Mouse (Mus musculus) testis, adult 2 months (tissue): Measurements from ENCODE around the gene Spns1. TPM values are rescaled to one million over a fixed set of nuclear protein-coding genes. Genes with fewer than 3 reads are reported as not detected.

Source experiments
- H3K27ac ChIP-seq: fragments of 200-500 bp; 2 replicates; pipeline ENCODE4 v1.5.1; 2012; ENCODE audit warnings: low read depth, low read length; ENCODE audit not compliant: control insufficient read depth, insufficient read depth
- H3K27me3 ChIP-seq: fragments of 200-500 bp; 2 replicates; pipeline ENCODE4 v1.6.1; 2012; ENCODE audit warnings: mild to moderate bottlenecking, low read length, moderate library complexity; ENCODE audit not compliant: control insufficient read depth, insufficient read depth
- H3K36me3 ChIP-seq: fragments of 200-500 bp; 2 replicates; pipeline ENCODE4 v1.6.1; 2012; ENCODE audit warnings: mild to moderate bottlenecking, low read length; ENCODE audit not compliant: control insufficient read depth, insufficient read depth
- H3K4me1 ChIP-seq: fragments of 200-500 bp; 2 replicates; pipeline ENCODE4 v1.6.1; 2012; ENCODE audit warnings: low read length; ENCODE audit not compliant: control insufficient read depth, insufficient read depth
- H3K4me3 ChIP-seq: fragments of 200-500 bp; 2 replicates; pipeline ENCODE4 v1.5.1; 2012; ENCODE audit warnings: low read depth, mild to moderate bottlenecking, low read length, moderate library complexity, mixed read lengths; ENCODE audit not compliant: control insufficient read depth
- CTCF ChIP-seq: fragments of 200-500 bp; IDR thresholded peaks from 2 replicates; pipeline ENCODE4 v1.5.1; 2012; ENCODE audit warnings: low read depth, mild to moderate bottlenecking, inconsistent platforms, low read length, moderate library complexity; ENCODE audit not compliant: control insufficient read depth, insufficient read depth, insufficient replicate concordance
- POLR2A ChIP-seq: fragments of 200-500 bp; IDR thresholded peaks from 2 replicates; pipeline ENCODE4 v1.6.1; 2012; ENCODE audit warnings: low read depth, mild to moderate bottlenecking, inconsistent platforms, low read length, moderate library complexity; ENCODE audit not compliant: control insufficient read depth
- polyA plus RNA-seq: library from polyadenylated mRNA; depleted of rRNA; stranded (reverse); fragments of >200 nt; gene quantifications from 2 replicates; pipeline ENCODE4 v1.2.3, GENCODE M21; 2012

The Spns1 gene
- polyA plus RNA-seq, 1 experiment, result 30.9 TPM

- Histone ChIP-seq H3K27ac (no peak within 1 kb of the TSS), H3K4me1 (peaks cover 3% of the 10 kb centered on the region), H3K36me3 (no peaks in the 10 kb centered on the region), H3K4me3 (no peak within 1 kb of the TSS), H3K27me3 (no peaks in the 10 kb centered on the region)
- TF ChIP-seq POLR2A (no peak), CTCF (no peak)
Measured at GRCm38 (mm10) chr7:126369393-126369792, 7.9 kb downstream of the Spns1 start, which contains the start of gene Lat. Gene Lat, minus strand, starts transcription at chr7:126369570.

- Histone ChIP-seq H3K27me3 (no peaks in the 10 kb centered on the region), H3K36me3 (no peaks in the 10 kb centered on the region), H3K4me1 (peaks cover 3% of the 10 kb centered on the region), H3K27ac (no peak overlapping the region), H3K4me3 (no peak overlapping the region)
- TF ChIP-seq POLR2A, result no peak
- TF ChIP-seq CTCF, result no peak
Measured at GRCm38 (mm10) chr7:126368367-126368766, 8.9 kb downstream of the Spns1 start.

- Histone ChIP-seq H3K36me3 (no peaks in the 10 kb centered on the region), H3K4me3 (no peak overlapping the region), H3K4me1 (peaks cover 3% of the 10 kb centered on the region), H3K27ac (no peak overlapping the region), H3K27me3 (no peaks in the 10 kb centered on the region)
- TF ChIP-seq POLR2A, result no peak
Measured at GRCm38 (mm10) chr7:126367636-126368035, 9.6 kb downstream of the Spns1 start.

- Histone ChIP-seq H3K36me3 (no peaks in the 10 kb centered on the region), H3K4me1 (peaks cover 5% of the 10 kb centered on the region), H3K27me3 (no peaks in the 10 kb centered on the region), H3K27ac (no peak overlapping the region), H3K4me3 (no peak overlapping the region)
- TF ChIP-seq POLR2A, result no peak
- no peak for TF ChIP-seq CTCF
Measured at GRCm38 (mm10) chr7:126363038-126363437, 14.2 kb downstream of the Spns1 start.

- Histone ChIP-seq H3K36me3 (no peaks in the 10 kb centered on the region), H3K27ac (no peak overlapping the region), H3K4me3 (peak overlapping the region; percentile 35), H3K27me3 (no peaks in the 10 kb centered on the region), H3K4me1 (peaks cover 5% of the 10 kb centered on the region)
- no peak for TF ChIP-seq CTCF
- no peak for TF ChIP-seq POLR2A
Measured at GRCm38 (mm10) chr7:126359049-126359448, 18.2 kb downstream of the Spns1 start.

- Histone ChIP-seq H3K27me3 (no peaks in the 10 kb centered on the region), H3K4me3 (no peak overlapping the region), H3K4me1 (peaks cover 5% of the 10 kb centered on the region), H3K27ac (no peak overlapping the region), H3K36me3 (no peaks in the 10 kb centered on the region)
- TF ChIP-seq CTCF, result no peak
- TF ChIP-seq POLR2A, result no peak
Measured at GRCm38 (mm10) chr7:126358413-126358812, 18.8 kb downstream of the Spns1 start.

GRCm38 (mm10) chr7:126357838-126358237 is 19.4 kb downstream of the Spns1 start:
- no peak overlapping the region for H3K27ac ChIP-seq
- peaks cover 5% of the 10 kb centered on the region for H3K4me1 ChIP-seq
- no peaks in the 10 kb centered on the region for H3K27me3 ChIP-seq
- no peak for TF ChIP-seq POLR2A
- no peak for TF ChIP-seq CTCF
- no peak overlapping the region for H3K4me3 ChIP-seq
- no peaks in the 10 kb centered on the region for H3K36me3 ChIP-seq
